Mouse (Mus musculus) urinary bladder, postnatal 25 days (tissue): ENCODE results near the gene Gm13278.
"Not testable (repeated sequence)": the region's sequence is repeated elsewhere in the genome, so short reads cannot be mapped to it uniquely, and the experiment has no call there.

Experiments used
- DNase-seq: peaks from one replicate; pipeline ENCODE4 v3.0.0; 2022; ENCODE audit warnings: low spot score

The Gm13278 gene

GRCm38 (mm10) chr4:88793936-88794675 lies 2.8 kb downstream of the Gm13278 start, which contains the start of gene Gm13275:
TSS of gene Gm13275 (plus strand) at chr4:88794487.
- peak; percentile 81 for DNase-seq

DNA sequence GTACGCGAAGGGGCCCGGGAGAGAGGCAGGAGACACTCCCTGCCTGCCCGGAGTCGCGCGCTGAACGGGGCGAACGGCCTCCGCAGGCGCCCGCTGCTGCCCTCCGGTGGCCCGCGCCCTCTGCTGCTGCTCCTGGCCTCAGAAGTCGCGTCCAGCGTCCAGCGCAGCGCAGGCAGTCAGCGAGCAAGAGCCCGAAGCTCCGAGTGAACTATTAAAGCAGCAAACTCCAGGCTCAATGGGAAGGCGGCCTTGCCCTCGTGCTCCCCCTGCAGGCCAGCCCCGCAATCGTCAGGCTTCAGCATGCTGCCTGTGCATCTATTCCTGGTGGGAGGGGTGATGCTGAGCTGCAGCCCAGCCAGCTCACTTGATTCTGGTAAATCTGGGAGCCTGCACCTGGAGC lies 5.7 kb downstream of the Gm13278 start, which contains the start of gene Gm13279:
Gm13279 (plus strand) TSS at position 301 of the 400 bp plus-strand sequence.
- DNase-seq, result not testable (repeated sequence)

GRCm38 (mm10) chr4:88799365-88799764 lies 8.0 kb downstream of the Gm13278 start, which contains the start of gene Gm13285:
TSS of gene Gm13285 (plus strand) at chr4:88799665.
- DNase-seq, result not testable (repeated sequence)

- not testable (repeated sequence) for DNase-seq
These were observed 11.6 kb downstream of the Gm13278 start, which contains the start of gene Gm13287 for GRCm38 (mm10) chr4:88802954-88803353. TSS of gene Gm13287 (plus strand) at chr4:88803254.

DNA sequence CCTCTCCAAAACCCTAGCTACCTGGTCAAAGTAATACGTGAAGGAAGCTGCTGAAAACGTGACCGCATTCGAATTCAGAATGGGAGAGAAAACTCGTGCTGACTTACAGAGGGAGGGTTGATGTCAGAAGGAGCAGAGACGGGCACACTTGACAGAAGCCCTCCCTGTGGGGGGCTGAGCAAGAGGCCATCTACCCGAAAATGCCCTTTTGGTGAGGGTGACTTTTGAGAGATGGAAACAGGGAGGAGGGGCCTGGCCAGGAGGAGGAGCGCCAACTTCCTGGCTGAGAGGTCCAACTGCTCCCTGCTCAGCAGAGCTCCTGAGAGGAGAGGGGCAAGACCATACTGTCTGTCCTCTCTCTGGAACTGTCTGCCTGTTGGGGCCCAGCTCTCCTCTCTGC lies 13.9 kb downstream of the Gm13278 start, which contains the start of gene Gm13288:
Gm13288 (plus strand) TSS at position 301 of the 400 bp plus-strand sequence.
- DNase-seq, result not testable (repeated sequence)

GRCm38 (mm10) chr4:88805761-88806160 lies 14.4 kb downstream of the Gm13278 start:
- not testable (repeated sequence) for DNase-seq

GRCm38 (mm10) chr4:88815928-88816327 lies 24.6 kb downstream of the Gm13278 start, which contains the start of gene Ifna7:
TSS of gene Ifna7 (plus strand) at chr4:88816228.
- DNase-seq, result no peak

DNA sequence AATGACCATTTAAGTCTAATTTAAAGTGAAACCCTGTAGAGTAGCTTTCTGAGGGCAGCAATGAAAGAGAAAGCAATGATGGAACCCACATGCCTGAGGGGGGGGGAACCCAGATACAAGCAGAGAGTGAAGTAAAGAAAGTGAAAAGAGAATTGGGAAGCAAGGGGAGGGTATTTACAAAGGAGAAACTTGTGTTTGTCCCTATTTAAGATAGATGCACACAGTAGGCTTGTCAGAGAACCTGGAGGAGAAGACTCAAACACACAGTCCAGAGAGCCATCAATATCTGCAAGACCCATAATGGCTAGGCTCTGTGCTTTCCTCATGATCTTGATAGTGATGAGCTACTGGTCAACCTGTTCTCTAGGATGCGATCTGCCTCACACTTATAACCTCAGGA lies 28.3 kb downstream of the Gm13278 start, which contains the start of gene Ifna11:
Ifna11 (plus strand) TSS at position 301 of the 400 bp plus-strand sequence.
- no peak for DNase-seq

DNA sequence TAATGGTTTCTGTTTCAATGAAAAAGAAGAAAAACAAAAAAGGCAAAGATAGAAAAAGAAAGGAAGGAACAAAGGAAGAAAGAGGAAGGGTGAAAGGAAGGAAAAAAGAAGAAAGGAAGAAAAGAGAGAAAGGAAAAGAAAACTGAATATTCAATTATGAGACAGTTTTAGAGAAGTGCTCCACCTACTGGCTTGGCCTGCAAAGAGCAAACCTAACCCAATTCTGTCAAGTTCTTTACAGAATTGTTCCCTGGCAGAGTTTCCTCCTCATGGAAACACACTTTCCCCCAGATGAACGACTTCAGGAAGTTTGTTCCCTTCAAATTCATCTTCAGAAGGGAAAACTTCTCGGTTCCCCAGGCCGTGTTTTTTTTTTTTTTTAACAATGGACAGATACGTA lies 31.6 kb downstream of the Gm13278 start:
- peak; percentile 8 for DNase-seq

DNA sequence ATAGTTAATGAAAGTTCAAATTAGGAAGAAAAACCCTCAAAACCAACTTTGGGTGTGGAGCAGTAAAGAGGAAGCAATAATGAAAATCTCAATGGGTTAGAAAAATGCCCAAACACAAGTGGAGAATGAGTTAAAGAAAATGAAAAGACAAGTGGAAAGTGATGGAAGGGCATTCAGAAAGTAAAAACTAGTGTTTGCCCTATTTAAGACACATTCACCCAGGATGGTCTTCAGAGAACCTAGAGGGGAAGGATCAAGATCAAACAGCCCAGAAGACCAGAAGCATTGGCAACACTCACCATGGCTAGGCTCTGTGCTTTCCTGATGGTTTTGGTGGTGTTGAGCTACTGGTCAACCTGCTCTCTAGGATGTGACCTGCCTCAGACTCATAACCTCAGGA lies 35.8 kb downstream of the Gm13278 start, which contains the start of gene Ifna6:
Ifna6 (plus strand) TSS at position 301 of the 400 bp plus-strand sequence.
- not testable (repeated sequence) for DNase-seq

DNA sequence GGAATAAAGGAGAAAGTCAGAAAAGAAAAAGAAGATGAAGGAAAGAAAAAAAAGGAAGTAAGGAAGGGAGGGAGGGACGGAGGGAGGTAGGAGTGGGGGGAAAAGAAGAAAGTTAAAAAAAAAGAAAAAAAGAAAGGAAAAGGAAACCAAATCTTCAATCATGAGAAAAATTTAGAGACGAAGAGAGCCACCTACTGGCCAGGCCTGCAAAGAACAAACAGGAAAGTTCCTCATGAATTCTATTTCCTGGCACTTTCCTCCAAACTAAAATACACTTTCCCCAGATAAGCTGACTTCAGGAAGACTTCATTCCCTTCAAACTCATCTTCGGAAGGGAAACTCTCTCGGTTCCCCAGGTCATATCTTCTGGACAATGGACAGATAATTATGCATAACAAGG lies 39.2 kb downstream of the Gm13278 start:
- DNase-seq, result peak; percentile 22

DNA sequence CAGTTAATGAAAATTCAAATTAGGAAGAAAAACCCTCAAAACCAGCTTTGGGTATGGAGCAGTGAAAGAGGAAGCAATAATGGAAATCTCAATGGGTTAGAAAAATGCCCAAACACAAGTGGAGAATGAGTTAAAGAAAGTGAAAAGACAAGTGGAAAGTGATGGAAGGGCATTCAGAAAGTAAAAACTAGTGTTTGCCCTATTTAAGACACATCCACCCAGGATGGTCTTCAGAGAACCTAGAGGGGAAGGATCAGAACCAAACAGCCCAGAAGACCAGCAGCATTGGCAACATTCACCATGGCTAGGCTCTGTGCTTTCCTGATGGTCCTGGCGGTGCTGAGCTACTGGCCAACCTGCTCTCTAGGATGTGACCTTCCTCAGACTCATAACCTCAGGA lies 43.9 kb downstream of the Gm13278 start, which contains the start of gene Ifna5:
Ifna5 (plus strand) TSS at position 301 of the 400 bp plus-strand sequence.
- not testable (repeated sequence) for DNase-seq

- no peak for DNase-seq
These were observed 47.5 kb downstream of the Gm13278 start for GRCm38 (mm10) chr4:88838828-88839227.

DNA sequence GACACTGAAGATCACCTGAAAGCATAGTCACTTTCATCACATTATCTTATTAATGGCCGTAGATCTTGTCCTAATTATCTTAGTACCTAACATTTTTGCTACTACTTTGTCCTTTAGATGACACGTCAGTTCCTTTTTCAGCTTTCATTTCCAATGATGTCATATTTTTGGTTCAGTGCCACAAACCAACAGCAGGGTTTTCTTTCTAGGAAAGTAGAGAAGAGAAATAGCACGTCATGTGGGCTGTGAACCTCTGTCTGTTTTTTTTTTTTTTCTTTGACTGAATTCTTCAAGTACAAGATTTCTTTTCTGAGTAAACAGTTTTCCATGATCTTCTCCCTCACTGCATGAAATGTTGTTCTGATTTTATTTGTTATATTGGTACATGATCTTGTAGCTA lies 48.7 kb downstream of the Gm13278 start:
- no peak for DNase-seq

DNA sequence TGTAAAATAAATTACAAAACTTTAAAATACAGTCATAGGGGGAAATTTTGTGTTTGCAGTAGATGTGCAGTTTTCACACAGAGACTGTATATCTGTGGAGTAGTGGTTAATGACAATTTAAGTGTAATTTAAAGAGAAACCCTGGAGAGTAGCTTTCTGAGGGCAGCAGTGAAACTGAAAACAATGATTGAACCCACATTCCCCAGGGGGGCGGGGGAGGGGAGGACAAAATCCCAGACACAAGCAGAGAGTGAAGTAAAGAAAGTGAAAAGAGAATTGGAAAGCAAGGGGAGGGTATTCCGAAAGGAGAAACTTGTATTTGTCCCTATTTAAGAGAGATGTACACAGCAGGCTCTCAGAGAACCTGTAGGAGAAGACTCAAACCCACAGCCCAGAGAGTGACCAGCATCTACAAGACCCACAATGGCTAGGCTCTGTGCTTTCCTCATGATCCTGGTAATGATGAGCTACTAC lies 50.1 kb downstream of the Gm13278 start, which contains the start of gene Ifna4:
Ifna4 (plus strand) TSS at position 424 of the 474 bp plus-strand sequence.
- no peak for DNase-seq
